Mouse (Mus musculus): Measurements from ENCODE around the gene Rfxank.

- TF ChIP-seq CTCF (IDR thresholded peaks at IDR 0.05; ENCODE audit: extremely low read depth, insufficient read depth, insufficient read length, insufficient replicate concordance) (no peak), POLR2A (IDR thresholded peaks at IDR 0.05; ENCODE audit: low read depth, low read length) (no peak)
These were observed 14.0 kb downstream of the Rfxank start for GRCm38 (mm10) chr8:70124992-70125391.

All from spleen, adult 2 months (tissue).